Mouse (Mus musculus): ENCODE measurements around the gene Plch2.
A peak's percentile ranks its signal among the peaks of the same experiment; 100 is the strongest.

Plch2 gene

DNA sequence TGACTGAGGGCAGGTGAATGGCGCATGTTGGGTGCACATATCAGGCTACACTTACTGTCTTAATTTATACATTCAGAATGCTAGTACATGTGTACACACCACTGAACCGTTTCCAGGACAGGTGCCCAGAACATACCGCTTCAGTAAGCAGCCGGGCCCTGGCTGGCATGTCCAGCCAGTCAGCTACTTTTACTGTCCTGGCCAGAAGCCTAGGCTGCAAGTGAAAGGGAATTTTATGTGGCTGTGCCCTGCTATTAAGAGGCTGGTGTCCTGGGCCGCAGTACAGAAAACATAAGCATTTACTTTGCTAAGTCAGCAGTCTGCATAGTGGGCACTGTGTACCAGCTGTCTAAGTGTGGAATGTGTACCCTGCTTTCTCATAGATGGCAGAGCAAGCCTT lies 14.3 kb upstream of the Plch2 start:
- no peak for DNase-seq

DNA sequence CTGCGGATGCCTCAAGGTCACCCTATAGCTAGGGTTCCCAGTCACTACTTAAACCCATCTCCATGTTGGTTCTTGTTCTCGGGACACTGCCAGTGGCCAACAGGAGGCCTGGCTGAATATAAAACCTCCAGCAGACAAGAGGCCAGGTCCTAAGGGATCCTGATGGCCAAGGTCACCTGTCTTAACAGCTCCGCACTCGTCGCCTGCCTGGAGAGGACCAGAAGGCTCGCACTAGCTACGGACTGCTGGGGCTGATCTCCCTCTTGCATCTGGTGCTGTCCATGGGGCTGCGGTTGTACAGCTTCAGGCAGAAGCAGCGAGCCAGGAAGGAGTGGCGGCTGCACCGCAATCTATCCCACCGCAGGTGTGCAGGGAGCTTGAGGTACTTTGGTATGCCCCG lies 13.6 kb upstream of the Plch2 start:
- DNase-seq = no peak

DNA sequence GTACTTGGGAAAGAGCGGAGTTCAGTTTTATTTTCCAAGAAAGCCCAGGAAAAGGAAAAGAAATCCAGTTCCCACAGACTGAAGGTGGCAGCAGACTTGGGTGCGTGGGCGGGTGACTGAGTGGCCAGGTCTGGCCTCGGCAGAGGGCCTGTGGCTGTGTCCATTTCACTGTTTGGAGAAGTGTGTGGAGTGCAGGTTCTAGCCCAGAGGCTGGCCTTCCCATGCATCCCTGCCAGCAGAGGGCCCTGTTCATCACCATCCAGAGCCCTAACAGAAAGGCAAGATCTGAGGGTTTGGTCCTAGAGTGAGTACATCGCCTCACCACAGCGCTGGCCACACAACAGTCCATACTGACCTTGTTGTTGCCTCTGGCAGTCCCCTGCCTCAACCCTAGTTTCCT lies 12.6 kb upstream of the Plch2 start:
- DNase-seq = peak; percentile 46

DNA sequence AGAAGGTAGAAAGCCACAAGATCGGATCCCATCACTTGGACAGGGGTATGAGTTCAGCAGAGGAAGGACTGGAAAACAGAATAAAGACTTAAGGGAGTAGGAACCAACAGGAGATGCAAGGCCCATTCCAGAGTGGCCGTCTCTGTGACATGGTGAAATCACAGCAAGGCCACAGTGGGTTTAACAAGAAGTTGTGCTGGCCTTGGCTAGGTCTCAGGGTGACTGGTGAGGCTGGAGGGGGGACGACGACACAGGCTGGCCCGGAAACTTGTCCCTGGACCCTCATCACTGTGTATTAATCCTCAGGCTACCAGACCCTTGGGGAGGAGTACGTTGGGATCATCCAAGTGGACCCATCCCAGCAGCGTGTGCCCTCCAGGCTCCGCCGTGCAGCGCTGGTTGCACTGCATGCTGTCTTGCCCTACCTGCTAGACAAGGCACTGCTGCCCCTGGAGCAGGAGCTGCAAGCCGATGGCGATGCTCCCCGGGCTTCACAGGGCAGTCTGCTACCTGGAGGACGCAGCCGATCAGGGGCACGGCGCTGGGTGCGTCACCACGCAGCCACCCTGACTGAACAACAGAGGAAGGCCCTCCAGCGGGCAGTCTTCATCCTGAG lies 11.9 kb upstream of the Plch2 start:
- no peak for DNase-seq

DNA sequence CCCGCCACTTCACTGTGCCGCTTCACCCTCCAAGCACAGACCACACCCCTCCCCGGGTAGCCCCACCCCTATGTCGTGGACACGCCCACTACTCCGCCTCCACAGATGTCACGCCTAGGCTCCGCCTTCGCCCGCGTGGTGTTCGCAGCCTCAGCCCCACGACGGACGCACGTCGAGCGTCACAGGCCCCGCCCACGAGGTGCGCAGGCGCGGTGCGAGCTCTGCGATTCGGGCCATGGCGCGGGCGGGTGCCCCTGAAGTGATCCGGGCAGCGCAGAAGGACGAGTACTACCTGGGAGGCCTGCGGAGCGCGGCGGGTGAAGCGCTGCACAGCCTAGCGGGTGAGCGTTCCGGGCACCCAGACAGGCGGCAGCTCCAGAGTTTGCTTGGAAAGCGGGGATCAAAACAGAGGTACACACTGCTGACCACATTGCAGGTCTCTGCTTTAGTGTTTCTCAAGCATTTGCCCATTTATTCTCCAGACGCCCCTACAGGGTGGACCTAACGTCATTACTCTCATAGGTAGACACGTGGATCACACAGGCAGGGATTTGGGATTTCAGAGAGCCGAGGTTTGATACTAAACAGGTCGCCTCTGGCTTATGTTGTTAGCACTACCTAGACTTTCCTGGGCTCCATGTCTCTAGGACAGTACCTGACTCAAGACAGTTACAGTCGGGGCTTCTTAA lies 10.4 kb upstream of the Plch2 start, which contains the start of gene Pex10:
Pex10 (plus strand) TSS at position 183 of the 689 bp plus-strand sequence.
- DNase-seq = peak; percentile 99

DNA sequence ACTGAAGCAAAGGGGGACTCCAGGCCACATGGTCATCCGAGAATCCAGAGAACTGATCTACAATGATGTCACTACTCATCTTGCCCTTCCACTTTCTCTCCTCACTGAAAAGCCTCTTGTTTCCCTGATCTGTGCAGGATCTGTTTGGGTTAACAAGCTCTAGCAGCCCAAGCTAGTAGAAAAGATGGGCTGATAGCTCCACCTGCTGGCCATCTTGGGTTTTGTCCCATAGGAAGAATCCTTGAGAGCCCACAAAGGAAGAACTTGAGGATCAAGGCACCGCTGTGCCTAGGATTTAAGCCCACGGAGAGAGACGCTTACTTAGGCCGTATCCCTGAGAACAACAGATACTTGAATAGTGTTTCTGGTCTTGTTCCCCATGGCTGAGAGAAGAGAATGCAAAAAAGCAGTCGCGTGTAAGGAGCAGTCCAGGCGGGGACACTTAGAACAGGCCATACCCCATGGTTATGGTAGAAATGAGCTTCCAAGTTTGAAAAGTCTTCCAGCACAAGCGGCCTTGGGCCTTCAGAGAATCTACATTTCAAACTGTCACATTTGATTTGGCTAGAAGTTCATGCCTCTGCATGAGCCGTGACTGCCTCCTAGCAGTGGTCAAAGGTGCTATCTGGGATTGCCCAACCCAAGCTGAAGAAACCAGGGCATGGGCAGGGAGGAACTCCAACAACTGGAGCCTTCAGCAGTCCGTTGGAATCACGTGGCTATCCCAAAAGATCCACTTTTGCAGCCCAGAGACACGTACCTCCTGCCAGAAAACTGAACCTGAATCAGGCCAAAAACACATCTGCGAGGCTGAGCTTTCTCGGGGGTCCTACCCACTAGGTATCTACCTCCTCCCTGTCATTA lies 9.6 kb upstream of the Plch2 start:
- peak; percentile 87 for DNase-seq

DNA sequence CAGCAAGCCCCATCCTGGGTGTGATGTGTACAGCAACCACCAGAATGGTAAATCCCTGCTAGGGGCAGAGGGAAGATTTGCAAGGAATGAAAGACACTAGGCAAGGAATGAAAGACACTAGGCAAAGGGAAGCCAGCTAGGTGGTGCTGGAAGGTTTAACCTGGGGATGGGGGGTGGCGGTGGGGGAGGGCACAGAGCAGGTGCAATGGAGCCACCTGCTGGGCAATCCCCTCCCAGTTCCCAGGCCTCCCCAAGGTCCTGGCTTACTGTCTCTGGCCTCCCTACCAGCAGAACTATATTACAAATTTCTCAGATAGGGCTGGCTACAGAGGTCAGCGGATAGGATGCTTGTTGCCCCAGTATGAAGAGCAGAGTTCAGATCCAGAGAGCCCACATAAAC lies 7.9 kb upstream of the Plch2 start:
- DNase-seq = peak; percentile 42

DNA sequence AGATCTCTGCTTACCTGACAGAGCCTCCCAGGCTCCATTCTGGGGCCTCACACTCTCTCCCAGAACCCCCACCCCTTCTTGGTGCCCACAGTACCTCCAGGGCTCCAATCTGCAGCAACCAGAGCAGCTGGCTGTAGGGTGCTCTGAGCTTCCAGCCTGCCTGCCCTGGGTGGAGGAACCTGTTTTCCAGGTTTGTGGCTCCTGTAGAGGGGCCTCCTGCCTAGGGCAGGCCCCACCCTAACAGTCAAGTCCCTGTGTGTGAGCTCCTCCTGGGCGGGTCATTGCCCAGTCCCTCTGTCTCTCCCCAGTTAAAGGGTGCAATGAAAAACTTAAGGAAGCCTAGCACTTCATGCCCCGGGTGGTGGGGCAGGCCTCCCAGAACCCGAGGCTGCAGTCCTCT lies 7.3 kb upstream of the Plch2 start:
- DNase-seq = no peak

DNA sequence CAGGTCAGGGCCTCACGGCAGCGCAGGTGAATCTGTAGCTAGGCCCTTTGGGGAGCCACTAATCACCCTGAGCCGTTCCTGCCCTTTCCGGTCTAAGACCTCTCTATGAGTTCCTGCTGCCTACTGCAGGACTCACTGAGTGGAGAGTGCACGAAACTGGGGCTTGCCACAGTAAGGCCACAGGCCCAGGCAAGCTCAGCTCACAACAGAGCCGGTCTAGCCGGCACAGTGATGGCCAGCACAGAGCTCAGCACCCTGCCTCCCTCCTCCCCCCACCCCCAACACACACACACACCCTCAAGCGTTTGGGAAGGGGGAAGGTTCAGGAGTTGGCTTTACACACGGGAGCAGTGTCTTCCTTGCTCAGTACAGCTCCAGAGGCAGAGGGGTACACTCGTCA lies 1.7 kb upstream of the Plch2 start:
- no peak for DNase-seq

DNA sequence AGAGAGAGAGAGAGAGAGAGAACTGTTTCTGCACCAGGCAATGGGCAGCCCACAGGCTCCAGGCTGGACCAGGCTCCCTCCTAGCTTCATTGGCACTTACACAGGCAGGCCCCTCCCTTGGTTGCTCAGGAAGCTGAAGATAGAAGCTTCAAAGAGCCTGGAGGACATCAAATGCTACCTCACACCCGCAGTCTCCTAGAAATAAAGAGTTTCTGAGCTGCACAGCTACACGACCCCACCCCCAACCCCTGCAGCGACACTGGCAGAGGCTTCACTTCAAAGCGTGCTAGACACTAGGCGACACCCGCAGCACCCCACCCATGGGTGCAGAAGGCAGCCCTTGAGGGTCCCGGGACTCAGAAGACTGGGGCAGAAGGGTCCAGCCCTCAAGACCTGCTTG lies 6.5 kb downstream of the Plch2 start:
- DNase-seq = peak; percentile 76

DNA sequence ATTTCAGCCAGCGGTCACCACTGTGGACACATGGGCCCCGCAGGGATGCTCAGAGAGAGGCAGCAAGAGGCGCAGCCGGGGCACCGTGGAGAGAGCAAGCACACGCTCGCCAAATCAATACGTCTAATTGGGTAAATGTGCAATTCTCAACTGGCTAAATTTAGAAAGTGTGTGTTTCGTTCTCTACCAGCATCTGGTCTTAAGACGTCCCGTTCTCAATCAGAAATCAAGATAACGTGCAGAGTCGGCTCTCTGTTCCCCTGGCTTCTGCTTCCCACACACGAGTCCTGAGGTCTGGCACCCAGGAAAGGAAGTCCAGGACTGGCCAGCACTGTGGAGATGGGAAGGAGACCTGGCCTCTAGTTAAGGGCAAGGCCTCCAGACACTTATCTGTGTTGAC lies 9.9 kb downstream of the Plch2 start:
- DNase-seq = no peak

DNA sequence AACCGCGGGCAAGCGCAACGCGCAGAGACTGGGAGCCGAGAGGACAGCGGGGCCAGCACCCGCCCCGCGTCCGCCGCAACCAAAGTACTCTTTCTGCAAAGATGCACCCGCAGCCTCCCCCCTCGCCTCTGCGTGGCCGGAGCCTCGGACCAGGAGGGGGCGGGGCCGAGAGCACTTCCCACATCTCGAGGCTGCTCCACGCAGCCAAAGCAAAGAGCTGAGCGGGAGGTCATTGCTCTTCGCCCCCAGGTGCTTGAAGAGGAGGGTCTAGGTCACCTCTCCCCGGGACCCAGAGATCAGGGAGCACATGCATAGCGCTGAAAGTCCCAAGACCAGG lies 13.3 kb downstream of the Plch2 start:
- no peak for DNase-seq

DNA sequence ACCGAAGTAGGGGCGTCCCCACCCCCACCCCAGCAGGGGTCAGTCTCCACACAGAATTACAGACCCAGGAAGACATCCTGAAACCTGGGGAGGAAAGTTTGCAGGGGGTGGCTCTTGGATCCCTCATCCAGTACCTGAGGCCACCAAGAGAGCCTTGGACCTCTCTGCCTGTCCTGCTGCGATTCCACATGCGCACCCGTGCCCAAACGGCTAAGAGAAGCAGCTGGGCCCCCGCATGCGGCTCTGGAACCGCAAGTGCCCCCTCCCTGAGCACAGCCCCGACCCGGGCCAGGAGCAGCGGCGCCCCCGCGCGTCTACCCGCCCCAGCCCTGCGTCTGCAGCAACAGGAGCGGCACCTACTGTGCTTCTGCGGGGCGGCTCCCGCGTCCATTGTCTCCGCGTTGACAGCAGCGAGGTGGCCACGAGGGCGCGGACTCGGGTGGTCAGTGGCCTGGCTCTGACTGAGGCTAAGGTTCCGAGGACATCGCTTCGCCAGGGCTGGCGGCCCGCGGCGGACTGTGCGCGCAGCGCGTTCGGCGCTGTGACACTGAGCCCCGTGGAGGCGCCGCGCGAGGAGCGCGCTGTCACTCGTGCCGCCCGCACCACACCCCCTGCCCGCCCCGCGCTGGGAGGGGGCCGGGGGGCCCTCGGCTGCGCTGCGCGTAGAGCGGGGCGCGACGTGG lies 13.8 kb downstream of the Plch2 start:
- DNase-seq = peak; percentile 21

DNA sequence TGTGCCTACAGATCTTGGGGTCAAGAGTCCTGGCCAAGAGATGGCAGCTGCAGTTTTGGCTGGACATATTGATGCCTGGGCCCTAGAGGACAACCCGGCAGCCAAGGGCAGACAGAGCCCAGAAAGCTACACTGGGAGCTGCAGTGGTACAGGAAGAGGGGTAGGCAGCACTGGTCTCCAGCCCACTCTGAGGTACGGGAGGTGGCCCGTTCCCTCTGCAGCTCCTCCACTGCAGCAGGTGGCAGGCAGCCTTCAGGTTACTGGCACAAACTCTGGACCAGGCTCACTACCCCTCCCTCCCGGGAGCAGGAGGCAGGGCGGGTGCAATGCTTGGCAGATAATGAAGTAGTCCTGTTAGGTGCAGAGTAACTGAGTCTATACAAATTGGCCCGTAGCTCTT lies 15.9 kb downstream of the Plch2 start:
- no peak for DNase-seq

DNA sequence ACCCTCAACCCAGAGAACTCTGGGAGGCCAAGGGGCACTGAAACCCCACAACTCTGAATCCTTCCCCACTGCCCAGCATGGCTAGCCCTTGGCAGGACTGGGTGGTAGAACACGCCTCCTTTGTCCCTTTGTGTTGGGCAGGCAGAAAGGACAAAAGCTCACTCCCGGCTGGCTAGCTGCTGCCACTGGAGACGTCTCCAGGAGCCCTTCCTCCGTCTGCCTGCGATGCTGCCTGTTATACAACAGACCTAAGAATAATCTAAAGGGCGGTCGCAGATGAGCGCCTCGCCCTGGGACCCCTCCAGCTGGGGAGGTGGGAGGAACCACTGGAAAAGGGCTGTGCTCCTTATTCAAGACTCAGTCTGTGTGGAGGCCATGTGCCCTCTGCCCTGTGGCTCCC lies 16.4 kb downstream of the Plch2 start:
- DNase-seq = no peak

DNA sequence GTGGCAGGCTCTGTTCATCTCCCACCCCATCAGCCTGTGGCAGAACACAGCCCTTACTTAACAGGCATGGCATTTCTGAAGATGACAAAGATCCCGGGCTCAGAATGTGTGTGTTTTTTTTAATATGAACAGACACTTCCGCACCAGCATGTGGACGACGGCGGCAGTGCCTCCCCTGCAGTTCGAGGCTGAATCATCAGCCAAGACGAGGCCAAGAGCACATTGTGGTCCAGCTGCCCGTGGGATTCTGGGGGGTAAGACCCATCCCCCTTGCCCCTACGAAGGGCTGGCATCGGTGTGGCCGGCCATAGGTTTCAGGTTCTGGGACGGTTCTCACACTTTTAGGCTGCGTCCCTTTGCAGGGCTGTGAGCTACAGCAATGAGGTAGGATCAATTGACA lies 21.8 kb downstream of the Plch2 start:
- no peak for DNase-seq

DNA sequence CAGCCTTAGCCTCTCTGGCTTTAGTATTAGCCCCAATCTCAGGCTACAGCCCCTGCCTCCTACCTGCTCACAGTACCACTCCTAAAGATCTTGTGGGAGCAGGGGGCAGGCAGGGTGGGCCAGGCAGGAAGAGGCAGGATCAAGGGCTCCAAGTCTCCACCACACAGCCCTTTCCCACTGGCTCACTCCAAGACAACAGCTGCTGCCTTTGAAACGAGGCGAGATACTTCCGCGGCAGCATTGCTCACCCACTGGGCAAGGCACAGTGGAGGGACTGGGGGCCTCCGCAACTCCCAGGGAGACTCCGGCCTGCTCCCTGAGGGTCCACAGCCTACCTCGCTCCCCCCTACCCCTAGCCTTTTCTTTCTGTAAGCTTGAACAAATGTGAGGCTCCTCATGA lies 22.4 kb downstream of the Plch2 start:
- DNase-seq = no peak

DNA sequence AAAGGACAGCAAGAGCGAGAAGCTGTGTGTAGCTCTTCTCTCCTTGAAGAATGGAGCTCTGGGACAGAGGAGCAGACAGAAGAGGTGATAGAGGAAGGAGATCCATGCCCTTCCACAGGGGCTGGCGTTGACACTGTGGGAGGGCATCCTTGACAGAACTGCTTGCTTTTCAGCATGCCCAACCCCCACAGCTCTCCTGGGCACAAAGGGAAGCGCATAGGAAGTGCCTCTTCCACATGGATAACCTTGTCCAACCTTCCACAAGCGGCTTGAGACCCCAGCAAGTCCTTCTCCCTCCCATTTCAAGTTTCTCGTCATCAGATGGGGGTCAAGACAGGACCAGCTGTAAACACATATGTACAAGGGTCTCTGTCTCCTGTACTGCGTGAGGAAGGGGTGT lies 23.5 kb downstream of the Plch2 start:
- no peak for DNase-seq

DNA sequence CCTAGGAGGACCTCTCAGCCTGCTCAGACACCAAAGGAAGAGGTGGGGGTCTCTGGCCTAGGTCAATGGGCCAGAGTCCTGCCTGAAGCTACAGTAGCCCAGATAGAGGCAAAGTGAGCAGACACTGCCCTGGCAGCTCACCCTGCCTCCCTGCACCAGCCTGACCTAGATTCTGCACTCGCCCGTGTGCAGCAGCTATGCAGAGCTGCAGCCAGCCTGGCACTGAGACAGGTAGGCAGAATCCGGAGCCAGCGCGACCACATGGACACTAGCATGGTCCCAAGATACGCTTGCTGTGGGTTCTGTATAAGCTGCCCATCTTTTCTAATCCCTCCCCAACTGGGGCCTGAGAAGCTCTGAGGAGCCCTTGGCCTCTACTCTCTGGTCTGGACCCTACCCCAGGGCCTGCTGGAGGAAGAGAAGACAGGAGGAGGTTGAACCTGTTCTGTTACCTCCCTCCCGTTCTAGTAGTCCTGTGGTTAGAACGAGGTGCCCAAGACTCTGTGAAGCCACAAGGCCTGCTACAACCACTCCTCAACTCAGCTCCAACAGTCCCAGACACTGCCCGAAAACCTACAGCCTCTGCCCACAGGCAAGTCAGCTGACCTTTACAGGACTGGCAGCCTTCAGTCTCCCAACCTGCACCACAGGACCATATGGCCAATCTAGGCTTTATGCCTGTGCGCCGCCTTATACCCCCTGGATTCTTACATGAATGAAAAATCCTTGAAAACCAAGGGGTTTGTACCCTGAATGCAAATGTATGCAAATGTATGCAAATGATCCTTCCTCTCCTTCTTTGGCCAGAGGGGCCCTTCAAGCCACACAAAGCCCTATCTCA lies 32.2 kb downstream of the Plch2 start:
- no peak for DNase-seq

DNA sequence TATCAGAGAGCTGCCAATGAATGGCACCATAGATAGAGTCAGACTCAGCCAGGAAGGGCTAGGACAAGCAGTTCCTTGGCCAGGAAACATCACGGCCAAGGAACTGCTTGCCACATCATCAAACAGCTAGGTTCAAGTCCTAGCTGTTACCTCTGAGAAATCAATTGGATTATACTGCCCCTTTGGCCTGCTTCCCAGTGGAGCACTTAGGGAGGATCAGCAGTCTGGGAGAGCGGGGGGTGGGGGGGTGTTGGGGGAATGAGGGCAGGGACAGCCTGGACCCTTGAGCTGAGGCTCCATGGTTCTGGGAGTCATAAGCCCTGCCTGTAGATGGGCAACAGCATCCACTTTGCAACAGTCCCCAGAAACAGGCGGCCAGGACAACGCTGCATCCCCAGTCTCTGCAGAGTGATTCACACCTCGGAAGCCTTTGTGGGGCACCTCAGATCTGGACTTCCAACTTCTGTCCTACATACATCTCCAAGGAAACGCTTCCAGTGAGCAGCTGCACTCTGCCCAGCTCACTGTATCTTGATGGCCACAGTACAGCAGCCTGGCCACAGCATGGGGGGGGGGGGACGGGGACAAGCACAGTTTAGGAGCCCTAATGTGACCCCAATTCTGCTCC lies 34.2 kb downstream of the Plch2 start:
- DNase-seq = no peak

DNA sequence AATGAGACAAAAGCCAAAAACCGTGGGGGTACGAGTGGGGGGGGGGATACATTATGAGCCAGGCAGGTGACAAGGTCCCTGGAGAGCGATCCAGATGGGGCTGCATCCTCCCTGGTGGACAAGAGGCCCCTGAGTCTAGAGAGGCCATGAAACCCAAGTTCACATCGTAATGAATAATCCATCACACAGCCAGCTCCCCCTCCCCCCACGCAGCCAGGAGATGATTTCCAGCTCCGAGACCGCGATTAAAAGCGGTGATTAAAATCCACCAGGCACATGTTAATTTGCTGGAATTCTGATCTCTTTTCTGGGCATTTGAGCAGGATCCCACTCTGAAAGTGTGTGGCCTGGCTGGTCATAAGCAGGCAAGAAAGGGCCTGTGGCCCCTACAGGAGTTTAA lies 35.8 kb downstream of the Plch2 start:
- no peak for DNase-seq

DNA sequence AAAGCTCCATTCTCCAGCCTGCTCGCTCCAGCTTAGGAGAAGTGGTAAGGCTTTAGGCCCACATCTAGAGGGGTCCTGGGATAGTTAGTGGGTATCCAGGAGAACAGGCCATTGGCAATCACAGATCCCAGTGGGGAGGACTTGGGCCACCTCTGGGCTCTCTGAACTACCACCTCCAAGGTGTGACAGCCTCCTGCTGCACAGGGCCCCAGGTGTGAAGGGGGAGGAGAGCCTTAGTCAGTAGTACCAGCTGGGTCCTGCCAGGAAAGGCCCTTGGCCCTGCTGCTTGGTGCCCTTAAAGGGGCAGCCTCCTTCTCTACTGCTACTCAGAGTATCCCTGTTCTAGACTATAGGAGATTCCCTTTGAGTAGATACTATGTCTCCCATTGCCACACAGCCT lies 36.4 kb downstream of the Plch2 start:
- DNase-seq = no peak

All from thymus, postnatal 4 days (tissue).